Mouse (Mus musculus): ENCODE data around the gene Bloc1s2.
A peak's percentile ranks its signal among the peaks of the same experiment; 100 is the strongest.

Gene Bloc1s2

DNA sequence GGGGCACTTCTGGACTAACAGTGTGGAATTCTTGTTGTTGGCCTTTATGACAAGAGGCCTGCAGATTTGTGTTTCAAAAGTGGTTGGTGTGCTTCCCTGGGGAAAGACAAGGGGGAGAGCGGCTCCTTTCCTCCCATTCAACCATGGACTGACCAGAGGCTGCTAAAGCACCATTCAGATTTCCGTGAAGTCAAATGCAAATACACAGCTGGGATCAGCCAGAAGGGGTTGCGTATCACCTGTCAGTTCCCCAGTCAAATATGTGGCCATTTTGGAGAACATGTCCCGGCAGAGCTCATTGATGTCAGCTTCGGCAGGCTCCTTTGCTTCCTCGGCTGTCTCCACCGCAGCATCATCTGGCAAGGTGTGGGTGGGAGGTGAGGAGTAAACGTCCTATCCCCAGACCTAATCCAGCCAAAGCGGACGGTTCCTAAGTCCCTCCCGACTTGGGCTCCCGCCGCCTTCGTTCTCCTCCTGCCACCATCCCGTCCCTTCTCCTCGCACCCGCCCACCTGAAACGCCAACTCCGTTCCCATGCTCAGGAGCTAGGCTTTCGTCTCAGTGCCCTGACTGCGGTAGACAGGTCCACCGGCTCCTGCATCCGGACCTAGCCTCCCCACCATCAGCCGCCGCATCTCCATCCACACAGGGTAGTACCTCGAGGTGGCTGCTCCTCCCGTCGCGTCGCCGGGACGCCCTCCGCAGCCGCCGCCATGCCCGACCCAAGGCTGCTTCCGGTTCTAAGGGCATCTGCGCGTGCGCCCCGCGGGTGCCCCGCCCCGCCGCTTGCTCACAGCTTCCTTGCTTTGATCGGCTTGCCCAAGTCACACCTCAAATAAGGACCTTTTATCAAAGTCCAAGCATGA is at the start of gene Bloc1s2:
Bloc1s2 (minus strand) TSS at position 745 of the 866 bp plus-strand sequence.
- DNase-seq (ENCODE audit: low spot score) = peak; percentile 91

DNA sequence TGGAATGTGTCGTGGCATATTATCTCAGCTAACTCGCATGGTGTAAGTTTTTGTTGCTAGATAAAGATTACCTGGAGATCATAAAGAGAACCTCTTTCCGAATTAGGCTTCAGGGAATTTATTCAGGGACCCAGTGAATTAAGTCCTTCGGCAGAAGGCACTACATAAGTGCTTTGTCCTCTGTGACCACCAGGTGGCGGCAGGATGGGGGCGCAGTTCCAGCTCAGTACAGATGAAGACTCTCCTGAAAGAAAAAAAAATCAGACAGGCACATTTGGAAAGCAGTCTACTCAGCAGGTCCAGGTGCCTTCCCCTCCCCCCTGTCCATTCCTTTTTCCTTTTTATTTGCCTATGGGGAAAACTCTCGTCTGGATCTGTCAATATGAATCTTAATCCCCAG is 48.9 kb upstream of the Bloc1s2 start:
- DNase-seq (ENCODE audit: low spot score) = peak; percentile 48

- peak; percentile 66 for DNase-seq (ENCODE audit: low spot score)
Measured at GRCm38 (mm10) chr19:44193906-44194305, 47.7 kb upstream of the Bloc1s2 start.

DNA sequence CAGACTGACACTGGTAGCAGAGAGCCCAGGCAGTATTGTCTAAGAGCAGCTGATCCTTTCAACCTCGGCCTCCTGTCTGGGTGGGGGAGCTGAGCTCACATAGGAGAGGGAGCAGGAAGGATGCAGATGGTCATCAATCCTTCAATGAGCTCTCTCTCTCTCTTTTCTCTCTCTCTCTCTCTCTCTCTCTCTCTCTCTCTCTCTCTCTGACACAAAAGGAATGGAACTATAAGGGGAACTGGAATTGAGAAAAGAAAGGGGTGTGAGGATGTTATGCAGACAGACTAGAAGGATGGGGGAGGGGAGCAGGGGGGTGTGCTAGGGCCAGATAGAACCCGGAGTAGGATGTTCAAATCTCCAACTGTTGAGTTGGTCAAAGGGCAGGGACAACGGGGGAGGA is 46.1 kb upstream of the Bloc1s2 start, which contains the start of gene Pkd2l1:
Pkd2l1 (minus strand) TSS at position 101 of the 400 bp plus-strand sequence.
- DNase-seq (ENCODE audit: low spot score) = no peak

DNA sequence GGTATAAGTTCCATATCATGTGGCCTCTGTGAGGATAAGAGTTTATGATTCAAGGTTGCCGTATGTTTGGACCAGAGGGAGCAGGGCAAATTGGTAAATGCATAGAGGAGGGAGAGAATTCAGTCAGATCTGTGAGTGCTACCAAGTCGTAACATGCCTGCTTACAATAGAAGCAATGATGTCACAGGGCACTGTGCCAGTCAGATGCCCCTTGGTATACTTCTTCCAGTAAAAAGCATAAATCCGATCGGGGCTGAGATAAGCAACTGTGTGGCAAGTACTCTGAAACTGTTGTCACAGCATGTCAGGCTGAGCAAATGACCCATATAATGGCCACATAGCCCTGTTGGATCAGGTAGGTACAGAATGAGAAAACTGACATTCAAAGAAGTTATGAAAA is 42.8 kb upstream of the Bloc1s2 start:
- no peak for DNase-seq (ENCODE audit: low spot score)

- no peak for DNase-seq (ENCODE audit: low spot score)
Measured at GRCm38 (mm10) chr19:44183968-44184367, 37.7 kb upstream of the Bloc1s2 start.

DNA sequence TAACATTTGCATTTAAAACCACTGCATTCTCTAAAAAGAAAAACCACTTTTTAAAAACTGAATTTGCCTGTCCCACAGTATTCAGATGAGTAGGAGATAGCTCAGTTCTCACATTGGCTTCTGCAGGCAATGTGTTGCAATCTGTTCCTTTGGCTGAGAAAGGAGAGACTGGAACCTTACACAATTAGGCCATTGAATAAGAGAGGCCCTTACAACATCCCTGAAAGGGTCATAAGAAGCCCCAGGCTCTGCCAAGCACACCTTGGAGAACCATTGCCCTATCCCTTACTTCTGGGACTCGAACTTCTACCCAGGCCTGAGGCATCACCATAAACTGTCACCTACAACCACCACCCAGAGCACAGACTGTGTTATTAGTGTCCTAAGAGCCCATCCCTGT is 34.3 kb upstream of the Bloc1s2 start:
- DNase-seq (ENCODE audit: low spot score) = no peak

DNA sequence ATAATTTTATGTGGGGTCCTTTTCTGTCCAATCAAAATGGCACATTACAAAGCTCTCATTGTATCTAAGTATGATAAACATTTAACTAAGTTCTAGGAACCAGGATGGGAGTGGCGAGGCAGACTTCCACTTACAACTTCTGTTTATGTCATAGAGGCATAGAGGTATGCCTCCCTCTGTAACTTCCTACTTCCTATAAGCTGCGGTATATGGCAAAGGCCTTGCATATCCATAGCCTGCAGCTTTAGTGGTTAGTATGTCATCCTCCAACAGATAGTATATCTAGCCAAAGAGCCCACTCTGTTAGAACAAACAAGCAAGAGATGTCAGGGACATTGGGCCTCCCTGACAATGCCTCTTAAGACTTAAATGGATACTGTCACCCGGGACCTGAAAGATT is 30.5 kb upstream of the Bloc1s2 start:
- DNase-seq (ENCODE audit: low spot score) = no peak

GRCm38 (mm10) chr19:44174835-44175234 is 28.6 kb upstream of the Bloc1s2 start:
- DNase-seq (ENCODE audit: low spot score) = no peak

- no peak for DNase-seq (ENCODE audit: low spot score)
Measured at GRCm38 (mm10) chr19:44161515-44161914, 15.3 kb upstream of the Bloc1s2 start.

GRCm38 (mm10) chr19:44159386-44159785 is 13.1 kb upstream of the Bloc1s2 start:
- DNase-seq (ENCODE audit: low spot score) = no peak

- no peak for DNase-seq (ENCODE audit: low spot score)
Measured at GRCm38 (mm10) chr19:44157005-44157404, 10.8 kb upstream of the Bloc1s2 start.

DNA sequence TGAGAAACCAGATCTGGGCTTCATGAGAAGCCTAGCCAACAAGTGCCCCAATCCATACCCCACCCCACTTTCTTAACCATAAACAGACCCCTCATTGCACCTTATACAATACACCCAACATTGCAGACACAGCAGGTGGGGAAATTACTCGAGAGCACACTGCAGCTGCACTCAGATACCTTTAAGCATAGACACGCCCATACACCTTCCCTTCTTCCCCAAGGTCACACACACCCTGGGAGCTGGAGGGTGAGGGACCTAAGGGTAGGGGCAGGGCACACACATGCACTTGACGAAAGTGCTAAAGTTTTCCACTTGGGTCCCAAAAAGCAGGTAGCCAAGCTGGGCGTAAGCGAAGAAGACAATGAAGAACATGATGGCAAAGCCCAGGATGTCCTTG is 7.5 kb upstream of the Bloc1s2 start:
- no peak for DNase-seq (ENCODE audit: low spot score)

DNA sequence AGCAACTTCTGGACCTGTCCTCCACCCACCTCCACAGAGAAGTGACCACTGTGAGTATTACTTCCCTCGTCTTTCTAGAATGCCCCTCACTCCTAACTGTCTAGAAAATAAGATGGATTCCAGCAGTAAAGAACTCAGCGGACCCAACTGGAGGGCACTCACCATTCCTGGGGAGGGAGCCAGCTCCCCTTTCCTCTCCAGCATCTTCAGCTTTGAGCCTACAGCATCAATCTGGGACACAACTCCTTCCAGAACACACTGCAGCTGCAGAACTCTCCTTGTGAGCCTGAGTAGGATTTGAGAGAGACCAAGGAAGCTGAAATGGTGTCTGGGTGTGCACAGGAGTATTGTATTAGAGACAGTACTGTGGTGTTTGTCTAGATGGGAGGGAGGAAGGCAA is 2.7 kb upstream of the Bloc1s2 start:
- no peak for DNase-seq (ENCODE audit: low spot score)

GRCm38 (mm10) chr19:44148345-44148744 is 2.1 kb upstream of the Bloc1s2 start:
- no peak for DNase-seq (ENCODE audit: low spot score)

- DNase-seq (ENCODE audit: low spot score) = no peak
Measured at GRCm38 (mm10) chr19:44146951-44147350, 705 bp upstream of the Bloc1s2 start.

- no peak for DNase-seq (ENCODE audit: low spot score)
Measured at GRCm38 (mm10) chr19:44146568-44146879, 278 bp upstream of the Bloc1s2 start.

- DNase-seq (ENCODE audit: low spot score) = peak; percentile 31
Measured at GRCm38 (mm10) chr19:44144366-44144765, 1.9 kb downstream of the Bloc1s2 start.

GRCm38 (mm10) chr19:44135960-44136485 is 10.2 kb downstream of the Bloc1s2 start:
- no peak for DNase-seq (ENCODE audit: low spot score)

- DNase-seq (ENCODE audit: low spot score) = peak; percentile 88
Measured at GRCm38 (mm10) chr19:44135072-44135959, 10.9 kb downstream of the Bloc1s2 start, which contains the start of gene Cwf19l1. Gene Cwf19l1, minus strand, starts transcription at chr19:44135876.

DNA sequence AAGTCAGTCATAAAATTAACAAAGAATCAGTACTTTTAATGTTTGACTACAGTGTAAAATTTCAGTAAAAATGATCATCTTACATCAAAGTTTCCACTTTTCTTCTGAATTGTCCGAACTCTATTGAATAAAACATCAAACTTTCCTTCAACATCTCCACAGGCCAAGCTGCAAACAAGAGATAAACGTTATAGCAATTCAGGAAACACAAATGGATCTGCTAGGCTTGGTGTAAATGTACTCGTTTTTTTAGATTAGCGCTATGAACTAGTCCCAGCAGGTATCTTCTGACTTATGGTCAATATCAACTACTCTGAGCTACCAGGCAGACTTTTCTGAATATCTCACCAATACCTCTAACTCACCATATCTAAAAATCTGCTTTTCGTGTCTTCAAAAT is 13.3 kb downstream of the Bloc1s2 start:
- DNase-seq (ENCODE audit: low spot score) = no peak

DNA sequence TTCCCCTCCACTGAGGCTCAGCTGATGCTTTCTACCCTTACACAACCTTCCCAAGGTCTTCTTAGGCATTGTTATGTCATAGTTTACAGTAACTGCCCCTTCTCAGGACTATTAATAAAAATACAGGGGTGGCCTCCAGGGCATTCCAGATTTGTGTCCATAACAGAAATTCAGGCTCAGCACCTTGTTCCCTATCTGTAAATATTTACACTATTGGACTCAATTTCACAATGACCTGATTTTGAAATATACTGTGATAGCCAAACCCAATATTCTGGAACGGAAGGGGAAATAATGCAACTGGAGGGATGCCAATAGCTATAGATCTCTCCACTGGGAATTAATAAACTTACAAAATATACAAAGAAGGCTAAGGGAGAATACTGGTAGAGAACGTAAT is 17.7 kb downstream of the Bloc1s2 start:
- DNase-seq (ENCODE audit: low spot score) = no peak
